Mouse (Mus musculus) fibroblast of lung, adult 2 months (primary cell): ENCODE data around the gene Luc7l.
A peak's percentile ranks its signal among the peaks of the same experiment; 100 is the strongest.

Source experiments
- DNase-seq: peaks from one replicate; pipeline ENCODE4 v3.0.0-alpha.2; 2011; ENCODE audit warnings: low read depth

Luc7l gene

DNA sequence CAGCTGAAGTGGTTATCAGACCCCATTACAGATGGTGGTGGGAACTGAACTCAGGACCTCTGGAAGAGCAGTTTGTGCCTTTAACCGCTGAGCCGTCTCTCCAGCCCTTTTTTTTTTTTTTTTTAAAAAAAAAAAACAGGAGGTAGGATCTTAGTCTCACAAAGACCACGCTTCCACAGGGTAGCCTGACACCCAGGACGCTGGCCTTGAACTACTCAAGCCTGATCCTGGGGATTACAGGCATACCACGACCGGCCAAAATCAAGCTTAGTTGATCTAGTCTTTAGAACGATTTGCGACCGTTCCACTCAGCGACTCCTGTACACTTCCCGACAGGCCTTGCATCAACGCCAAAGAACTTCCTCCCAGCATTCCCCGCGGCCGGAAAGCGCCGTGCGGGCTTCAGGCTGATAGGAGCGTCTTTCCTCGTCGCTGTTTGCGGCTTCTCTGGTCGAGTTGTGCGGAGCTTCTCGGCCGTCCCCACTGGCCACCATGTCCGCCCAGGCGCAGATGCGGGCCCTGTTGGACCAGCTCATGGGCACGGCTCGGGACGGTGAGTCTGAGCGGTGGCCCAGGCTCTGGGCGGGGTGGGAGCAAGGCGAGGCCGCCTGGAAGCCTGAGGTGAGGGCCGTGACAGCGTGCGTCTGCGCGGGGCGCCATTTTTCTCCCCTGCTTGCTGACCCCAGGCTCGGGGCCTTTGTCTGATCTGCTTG, at the start of gene Luc7l:
Luc7l (plus strand) TSS at position 358 of the 713 bp plus-strand sequence.
- DNase-seq: peak; percentile 85

DNA sequence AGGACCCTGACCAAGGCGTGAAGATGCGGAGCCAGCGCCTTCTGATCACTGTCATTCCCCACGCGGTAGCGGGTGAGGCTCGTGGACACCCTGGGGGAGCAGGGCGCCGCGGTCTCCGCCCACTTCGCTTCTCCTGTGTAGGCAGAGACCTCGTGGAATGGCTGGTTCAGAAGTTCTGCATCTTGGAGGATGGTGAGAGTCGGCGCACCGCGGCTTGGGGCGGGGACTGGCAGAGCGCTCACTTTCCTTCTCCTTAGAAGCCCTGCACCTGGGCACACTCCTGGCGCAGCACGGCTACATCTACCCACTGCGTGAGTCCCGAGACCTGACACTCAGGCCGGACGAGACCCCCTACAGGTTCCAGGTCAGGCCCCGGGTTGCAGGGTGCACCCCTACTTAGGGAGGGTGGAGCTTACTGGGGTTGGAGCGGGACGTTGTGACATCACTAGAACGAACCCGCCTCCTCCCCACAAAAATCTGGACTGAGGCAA, 49.3 kb upstream of the Luc7l start:
- peak; percentile 28 for DNase-seq

DNA sequence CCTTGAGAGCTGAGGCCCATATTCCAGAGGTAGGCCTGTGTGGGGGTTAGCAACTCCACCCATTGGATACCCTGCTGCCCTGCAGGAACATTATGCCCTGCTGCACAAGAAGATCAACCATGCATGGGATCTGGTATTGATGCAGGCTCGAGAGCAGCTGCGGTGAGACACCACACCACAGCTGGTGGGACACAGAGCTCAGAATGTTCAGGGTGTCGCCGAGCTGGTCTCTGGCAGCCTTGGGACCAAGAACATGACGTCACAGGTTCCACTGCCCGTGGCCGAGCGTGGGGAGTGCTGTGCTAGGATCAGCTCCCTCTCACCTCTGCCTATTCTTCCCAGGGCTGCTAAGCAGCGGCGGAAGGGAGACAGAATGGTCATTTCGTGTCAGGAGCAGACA, 47.9 kb upstream of the Luc7l start:
- no peak for DNase-seq

DNA sequence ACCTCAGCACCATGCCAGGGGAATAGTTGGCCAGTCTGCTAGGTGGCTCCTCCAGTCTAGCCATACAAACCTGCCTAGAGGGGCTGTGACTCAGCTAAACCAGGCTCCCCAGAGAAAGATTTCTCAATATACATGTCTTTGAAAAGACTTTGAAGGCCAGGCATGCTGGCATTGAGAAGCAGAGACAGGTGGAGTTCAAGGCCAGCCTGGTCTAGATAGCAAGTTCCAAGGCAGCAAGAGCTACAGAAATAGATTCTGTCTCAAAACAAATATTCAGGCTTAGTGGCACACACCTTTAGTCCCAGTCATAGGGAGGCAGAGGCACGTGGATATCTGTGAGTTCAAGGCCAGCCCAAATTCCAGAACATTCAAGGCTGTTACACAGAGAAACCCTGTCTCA, 46.3 kb upstream of the Luc7l start:
- no peak for DNase-seq

DNA sequence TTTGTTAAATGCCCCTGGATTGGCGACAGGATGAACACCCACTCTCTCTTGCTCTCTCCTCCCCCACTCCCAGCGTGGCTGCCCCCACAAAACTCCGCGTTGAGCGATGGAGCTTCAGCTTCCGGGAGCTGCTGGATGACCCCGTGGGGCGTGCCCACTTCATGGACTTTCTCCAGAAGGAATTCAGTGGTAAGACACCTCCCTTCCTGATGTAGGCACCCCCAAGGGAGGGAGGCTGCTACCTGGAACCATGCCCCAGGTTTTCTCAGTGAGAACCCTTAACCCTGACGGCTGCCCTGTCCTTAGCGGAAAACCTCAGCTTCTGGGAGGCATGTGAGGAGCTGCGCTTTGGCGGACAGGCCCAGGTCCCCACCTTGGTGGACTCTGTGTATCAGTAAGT, 45.0 kb upstream of the Luc7l start, which contains the start of gene Arhgdig:
Arhgdig (minus strand) TSS at position 101 of the 400 bp plus-strand sequence.
- DNase-seq: no peak

DNA sequence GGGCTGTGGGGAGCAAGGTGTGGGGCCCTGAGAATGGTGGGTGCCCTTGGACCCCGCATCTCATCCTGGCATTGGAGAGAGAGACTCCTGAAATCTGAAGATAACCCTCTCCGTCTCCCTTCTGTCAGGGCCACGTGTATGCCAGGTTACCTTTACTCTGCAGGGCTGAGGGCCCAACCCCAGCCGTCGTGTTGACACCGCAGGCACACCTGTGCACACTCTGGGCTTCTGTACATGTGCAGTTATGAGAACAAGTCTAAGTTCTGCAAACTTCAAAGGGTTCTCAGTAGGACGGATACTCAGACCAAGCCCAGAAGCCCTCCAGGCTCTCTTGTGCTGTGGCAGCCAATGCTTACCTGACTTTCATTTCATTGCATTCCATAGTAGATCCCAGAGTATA, 40.5 kb upstream of the Luc7l start:
- no peak for DNase-seq

DNA sequence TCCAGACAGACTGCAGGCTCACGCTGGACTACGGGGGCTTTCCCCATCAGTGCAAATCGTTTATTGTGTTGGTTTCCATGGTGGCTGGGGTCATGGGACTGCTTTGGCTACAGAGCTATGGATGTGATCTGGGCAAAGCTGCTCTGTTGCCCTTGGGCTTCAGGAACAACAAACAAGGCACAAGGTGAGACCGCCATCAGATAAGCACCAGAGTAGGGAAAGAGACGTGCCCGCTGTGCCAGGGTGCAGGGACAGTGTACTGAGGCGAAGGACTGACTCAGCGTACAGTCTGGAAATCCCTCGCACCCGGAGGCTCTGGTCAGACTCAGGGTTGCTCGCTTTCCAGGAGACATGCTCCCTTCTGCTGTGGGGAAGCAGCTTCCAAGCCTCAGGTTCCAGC, 40.0 kb upstream of the Luc7l start:
- DNase-seq: no peak

DNA sequence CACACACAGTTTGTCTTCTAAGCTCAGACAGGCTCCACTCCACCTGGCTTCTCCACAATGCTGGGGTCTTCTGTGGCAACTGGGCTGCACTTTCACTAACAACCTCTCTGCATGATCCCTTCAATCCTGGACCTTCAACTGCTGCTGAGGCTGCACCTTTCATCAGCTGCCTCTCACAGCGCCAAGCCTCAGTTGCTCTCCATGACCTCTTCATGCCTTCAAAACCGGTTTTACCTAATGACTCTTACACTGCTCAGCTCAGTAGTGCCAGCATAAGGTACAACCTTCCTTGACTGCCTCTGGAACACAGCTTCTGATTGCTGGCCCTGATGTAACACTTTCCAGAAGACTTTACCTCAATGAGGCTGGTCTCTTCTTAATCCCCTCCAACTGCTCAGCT, 31.2 kb upstream of the Luc7l start:
- no peak for DNase-seq

DNA sequence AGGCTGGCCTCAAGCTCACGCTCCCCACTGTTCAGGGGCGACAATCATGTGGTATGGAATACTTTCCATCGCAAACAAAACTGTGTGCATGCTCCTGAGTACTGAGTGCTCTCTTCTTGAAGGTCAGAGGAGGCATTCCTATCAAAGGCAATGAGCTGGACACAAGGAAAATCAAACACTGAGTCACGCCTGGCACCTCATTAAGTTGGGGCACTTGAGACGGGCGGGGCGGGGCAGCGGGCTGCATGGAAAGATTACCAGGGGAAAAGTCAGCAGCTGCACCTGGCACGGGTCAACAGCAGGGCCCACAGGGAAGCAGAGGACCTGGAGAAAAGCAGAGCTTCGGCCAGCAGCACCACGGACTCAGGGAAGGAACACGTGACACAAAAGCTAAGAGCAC, 27.5 kb upstream of the Luc7l start:
- no peak for DNase-seq

DNA sequence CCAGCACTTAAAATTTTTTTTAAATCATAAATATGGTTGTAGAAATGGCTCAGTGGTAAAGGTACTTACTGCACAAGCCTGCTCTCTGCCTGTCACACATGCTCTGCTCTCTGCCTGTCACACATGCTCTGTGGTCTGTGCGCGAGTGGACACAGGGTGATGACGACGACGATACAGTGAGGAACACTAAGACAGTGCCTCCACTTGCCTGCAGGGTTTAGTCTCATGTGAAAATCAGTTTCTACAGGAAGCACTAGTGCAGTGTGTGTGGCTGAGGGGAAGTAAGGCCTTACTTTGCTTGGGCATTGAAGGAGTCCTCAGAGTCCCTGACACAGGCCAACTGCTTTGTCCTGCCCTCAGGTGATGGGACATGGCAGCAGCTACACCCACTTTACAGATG, 22.9 kb upstream of the Luc7l start:
- DNase-seq: no peak

DNA sequence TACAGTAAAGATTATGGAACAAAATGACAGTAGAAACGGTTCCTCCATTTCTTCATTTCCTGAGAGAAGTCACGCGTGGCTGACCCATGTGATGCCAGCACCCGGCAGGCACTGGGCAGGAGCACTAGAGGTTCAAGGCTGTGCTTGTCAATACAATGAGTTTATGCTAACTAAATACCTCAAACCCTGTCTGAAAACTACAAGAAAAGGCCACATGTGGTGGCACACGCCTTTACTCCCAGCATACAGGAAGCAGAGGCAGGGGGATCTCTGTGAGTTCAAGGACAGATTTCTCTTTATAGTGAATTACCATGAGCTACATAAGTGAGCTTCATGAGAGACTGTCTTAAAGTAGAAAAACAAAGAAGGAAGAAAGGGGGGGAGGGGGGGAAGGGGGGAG, 21.5 kb upstream of the Luc7l start:
- no peak for DNase-seq

DNA sequence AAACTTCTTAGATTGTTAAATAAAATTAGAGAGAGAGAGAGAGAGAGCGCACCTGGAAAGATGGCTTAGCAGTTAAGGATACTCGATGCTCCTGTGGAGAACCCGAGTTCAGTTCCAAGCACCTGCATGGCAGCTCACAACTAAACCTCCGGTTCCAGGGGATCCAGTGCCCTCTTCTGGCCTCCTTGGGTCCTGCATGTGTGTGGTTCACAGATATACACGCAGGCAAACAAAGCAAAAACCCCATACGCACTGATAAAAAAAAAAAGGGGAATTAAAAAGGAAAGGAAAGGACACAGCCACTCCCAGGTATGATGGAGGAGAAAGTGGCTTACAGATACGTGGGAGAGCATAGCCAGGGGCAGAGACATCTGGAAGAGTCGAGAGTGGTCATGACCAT, 19.8 kb upstream of the Luc7l start:
- DNase-seq: no peak

DNA sequence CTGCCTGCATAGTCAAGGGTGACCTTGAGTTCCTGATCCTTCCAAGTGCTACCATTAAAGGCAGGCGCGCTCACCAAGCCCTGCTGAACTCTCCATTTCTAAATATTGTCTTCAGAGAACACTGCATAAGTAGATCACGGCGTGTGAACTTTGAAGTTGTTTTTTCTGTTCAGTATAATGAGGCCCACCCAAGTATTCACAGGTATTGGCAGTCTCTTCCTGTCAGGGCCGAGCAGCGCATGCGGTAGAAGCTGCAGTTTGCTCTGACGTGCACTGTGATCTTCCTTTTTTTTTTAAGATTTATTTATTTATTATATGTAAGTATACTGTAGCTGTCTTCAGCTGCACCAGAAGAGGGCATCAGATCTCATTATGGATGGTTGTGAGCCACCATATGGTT, 18.3 kb upstream of the Luc7l start:
- DNase-seq: no peak

DNA sequence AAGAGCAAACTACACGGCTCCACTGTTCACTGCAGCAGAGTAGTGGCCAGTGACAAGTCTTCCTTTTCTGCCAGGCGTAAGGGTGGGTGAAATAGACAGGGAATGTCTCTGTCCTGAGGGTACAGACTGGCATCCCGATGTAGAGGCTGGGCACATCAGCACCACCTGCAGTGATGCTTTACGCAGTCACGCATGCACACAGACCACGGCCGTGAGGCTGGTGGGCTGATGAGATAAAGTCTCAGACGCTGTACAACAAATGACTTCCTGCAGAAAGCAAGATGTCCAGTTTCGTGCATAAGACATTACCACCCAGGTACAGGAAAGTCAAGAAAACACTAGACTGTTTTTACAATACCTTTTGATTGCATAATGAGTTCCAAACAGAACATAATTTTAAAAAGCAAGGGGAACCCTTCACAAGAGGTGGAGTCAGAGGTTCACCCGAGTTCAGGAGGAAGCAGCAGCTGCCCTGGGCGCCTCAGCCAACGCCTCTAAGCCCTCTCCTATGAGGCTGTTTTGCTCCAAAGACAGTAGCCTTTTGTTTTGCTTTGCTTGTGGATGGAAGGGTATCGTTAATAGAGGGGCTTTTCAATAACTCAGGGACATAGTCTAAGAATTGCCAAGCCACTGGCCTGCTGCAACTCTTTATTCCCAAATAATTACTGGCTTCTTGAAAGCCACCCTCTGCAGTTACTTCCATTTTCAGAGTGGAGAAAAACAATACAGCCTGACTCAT, 17.4 kb upstream of the Luc7l start:
- DNase-seq: peak; percentile 26

DNA sequence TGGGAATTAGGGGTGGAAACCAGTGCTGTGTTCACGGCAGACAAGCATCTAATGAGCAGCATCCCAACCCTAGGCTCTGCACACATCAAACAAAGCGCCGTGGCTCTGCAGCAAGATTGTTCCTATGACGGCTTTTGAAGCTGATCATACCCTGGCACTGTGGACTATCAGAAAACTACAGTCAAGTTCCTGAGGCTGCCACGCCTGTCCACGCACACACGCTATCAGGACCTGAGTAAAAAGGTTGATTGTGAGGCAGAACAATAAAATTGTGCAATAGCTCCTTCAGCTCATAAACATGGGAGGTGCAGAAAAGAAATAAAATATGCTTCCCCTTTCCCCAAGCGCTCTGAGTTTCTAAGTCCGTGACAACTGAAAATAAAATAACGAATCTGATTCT, 15.0 kb upstream of the Luc7l start:
- no peak for DNase-seq

DNA sequence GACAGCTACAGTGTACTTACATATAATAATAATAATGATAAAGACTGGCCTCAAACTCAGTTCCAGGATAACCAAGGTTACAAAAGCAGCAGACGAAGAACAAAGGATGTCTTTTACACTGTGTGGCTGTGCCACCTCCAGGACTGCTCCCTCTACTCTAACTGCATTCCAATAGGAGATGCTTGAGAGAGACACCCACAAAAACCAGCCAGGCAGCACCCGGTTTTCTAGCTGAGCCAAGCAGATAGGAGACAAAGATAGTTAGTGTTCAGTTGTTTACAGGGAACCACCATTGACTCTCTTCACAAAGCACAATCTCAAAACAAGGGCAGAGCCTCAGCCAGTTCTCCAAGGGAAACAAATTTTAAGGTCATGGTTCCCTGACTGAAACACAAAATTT, 13.1 kb upstream of the Luc7l start:
- DNase-seq: no peak

DNA sequence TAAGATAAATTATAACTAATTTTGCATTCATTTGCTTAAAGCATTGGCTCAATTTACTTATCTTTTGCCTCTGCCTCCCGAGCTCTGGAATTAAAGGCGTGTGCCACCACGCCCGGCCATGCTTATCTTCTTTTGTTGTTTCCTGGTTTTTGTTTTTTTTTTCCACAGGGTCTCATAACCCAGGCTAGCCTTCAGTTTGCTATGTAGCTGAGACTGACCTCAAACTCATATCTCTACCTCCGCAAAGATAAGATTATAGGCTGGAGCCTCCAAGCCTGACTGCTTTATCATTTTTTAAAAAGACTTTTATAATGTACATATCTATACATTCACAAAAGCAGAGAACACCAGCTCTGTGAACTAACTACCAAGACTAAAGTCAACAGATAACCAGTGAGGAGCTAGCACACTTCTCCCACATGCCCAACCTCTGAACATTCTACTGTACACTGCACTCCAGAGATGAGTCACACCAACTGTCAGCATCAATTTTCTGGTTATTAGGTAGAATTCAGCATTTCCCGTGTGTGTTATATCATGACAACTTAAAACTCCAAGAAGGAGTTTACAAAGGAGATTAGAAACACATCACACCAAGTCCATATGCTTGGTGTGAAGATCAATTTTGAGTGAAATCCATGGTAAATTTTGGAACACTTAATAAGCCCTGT, 12.4 kb upstream of the Luc7l start:
- DNase-seq: no peak

DNA sequence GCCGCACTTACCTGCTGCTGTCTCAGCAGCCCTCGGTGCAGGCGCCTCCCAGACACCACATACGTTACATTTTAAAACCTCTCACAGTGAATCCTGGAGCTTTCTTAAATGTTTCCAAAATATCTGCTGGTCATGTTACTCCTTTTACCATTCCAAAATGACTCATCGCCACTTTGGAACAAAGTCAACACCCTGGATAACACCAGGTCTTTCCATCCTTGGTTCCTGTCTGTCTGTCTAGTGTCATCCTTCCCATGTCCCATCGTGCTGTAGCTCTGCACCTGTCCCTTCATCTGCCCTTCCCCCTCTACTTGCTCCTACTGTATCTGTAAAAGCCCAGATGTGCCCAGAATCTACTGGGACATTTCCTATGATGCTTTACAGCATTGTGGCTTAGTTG, 11.7 kb upstream of the Luc7l start:
- peak; percentile 30 for DNase-seq

DNA sequence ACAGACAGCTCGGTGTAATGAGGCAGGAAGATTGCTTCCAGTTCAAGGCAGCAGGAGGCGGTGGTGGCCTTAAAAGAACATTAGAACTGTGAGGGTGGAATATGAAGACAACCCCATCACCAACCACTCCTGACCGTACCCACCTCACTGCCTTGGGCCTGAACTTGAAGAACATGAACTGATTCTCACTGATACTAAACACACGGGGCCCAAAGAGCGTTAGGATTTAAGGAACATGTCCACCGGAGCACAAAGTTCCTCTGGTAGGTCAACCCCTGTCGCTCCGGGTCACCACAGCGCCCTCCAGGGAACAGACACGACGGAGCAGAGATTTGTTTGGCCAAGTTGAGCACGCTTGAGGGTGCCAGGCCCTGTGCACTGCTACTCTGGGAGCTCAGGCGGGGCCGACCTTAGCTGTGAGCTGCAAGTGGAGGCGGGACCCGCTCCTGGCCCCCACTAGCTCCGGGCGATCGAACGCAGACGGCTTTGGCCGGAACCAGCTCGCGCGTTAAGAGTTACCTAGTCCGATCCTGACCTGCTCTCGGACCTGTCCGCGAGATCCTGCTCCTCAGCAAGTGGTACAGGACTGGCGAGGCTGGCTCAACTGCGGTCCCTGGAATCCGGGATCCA, 9.1 kb upstream of the Luc7l start:
- peak; percentile 59 for DNase-seq

DNA sequence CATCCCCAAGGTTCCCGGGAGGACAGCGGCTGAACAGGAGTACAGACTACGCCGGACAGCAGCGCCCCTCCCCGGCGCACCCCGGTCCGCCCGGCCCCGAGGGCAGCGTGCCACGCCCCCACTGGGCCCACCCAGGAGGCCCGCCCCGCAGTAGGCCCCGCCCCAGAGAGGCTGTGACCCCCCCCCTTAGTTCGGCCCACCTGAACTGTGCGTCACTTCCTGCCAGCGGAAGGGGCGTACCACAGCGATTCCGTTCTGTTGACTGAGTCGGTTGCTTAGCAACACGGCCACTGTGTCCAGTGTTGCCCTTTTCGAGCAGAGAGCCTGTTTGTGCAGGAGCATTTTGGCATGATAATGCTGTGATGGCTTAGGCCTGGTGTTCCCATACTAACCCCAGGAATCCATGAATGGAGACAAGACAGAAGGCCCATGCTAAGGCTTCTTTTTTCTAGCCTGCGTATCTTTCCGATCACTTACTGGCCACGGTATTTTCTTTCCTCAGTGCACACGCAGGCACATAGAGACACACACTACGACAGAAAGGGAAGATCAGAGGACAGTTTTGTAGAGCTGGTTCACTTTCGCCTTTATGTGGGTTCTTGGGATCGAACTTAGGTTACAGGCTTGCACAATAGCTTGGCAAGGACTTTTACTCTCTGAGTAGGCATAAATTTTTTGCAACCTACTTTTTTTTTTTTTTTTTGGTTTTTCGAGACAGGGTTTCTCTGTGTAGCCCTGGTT, 8.4 kb upstream of the Luc7l start, which contains the start of gene Fam234a:
Fam234a (minus strand) TSS at position 142 of the 741 bp plus-strand sequence.
- peak; percentile 81 for DNase-seq

DNA sequence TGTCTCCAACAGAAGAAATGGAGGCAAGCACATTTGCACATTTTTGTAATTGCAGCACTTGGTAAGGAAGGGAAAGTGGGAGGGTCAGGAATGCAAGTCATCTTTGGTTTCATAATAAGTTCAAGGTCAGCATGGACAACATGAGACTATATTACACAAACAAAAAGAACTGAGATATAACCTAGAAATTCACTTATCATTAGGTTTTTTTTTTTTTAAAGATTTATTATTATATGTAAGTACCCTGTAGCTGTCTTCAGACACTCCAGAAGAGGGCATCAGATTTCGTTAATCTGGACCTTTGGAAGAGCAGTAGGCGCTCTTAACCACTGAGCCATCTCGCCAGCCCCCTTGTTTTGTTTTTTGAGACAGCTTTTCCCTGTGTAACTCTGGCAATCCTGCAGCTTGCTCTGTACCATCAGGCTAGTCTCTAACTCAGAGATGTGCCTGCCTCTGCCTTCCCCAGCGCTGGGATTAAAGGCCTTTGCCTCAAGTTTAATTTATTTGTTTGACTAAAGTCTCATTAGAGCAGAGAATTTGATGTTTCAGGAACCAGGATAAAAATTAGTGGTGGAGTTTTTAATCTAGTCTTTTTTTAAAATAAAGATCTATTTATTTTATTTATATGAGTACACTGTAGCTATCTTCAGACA, 684 bp upstream of the Luc7l start:
- no peak for DNase-seq
